Mouse (Mus musculus) hindbrain, embryonic 14.5 days (tissue): ENCODE results near the gene Dmtf1. TPM values are rescaled to one million over a fixed set of nuclear protein-coding genes. Genes with fewer than 3 reads are reported as not detected.

Source experiments
- ATAC-seq: fragments of 200-750 bp; cut with Nextera tagmentation; 2 replicates; pipeline ENCODE4 v1.8.0; 2017; ENCODE audit warnings: moderate number of reproducible peaks, mild to moderate bottlenecking, moderate TSS enrichment, moderate library complexity; ENCODE audit not compliant: low FRiP score
- DNase-seq: peaks from one replicate; pipeline ENCODE4 v3.0.0-alpha.2; 2015; ENCODE audit warnings: low spot score
- H3K27ac ChIP-seq: fragments of 300-500 bp; sonication (generic); 2 replicates; pipeline ENCODE4 v1.5.1; 2014; ENCODE audit warnings: mild to moderate bottlenecking, moderate library complexity
- H3K27me3 ChIP-seq: fragments of 300-500 bp; sonication (generic); 2 replicates; pipeline ENCODE4 v1.6.1; 2014; ENCODE audit warnings: mild to moderate bottlenecking, low read length, mixed read lengths; ENCODE audit not compliant: control insufficient read depth, insufficient read depth
- H3K36me3 ChIP-seq: fragments of 300-500 bp; sonication (generic); replicated peaks from 2 replicates; pipeline ENCODE4 v1.6.1; 2014; ENCODE audit not compliant: control insufficient read depth, insufficient read depth
- H3K4me1 ChIP-seq: fragments of 300-500 bp; sonication (generic); replicated peaks from 2 replicates; pipeline ENCODE4 v1.6.1; 2014; ENCODE audit warnings: antibody characterized with exemption, low read length, mixed read lengths; ENCODE audit not compliant: control insufficient read depth, insufficient read depth
- H3K4me2 ChIP-seq: fragments of 300-500 bp; sonication (generic); replicated peaks from 2 replicates; pipeline ENCODE4 v1.6.1; 2014; ENCODE audit warnings: mild to moderate bottlenecking, moderate library complexity
- H3K4me3 ChIP-seq: fragments of 300-500 bp; sonication (generic); replicated peaks from 2 replicates; pipeline ENCODE4 v1.5.1; 2014; ENCODE audit warnings: mild to moderate bottlenecking, low read length
- H3K9ac ChIP-seq: fragments of 300-500 bp; sonication (generic); 2 replicates; pipeline ENCODE4 v1.6.1; 2014
- H3K9me3 ChIP-seq: fragments of 300-500 bp; sonication (generic); 2 replicates; pipeline ENCODE4 v1.6.1; 2016; ENCODE audit warnings: low read length; ENCODE audit not compliant: control insufficient read depth
- WGBS: fragments of 180-500 bp; shearing (Covaris S2); extraction: QIAGEN DNeasy Blood & Tissue Kit; methylation state at CpG from one replicate; pipeline ENCODE4 v1.1.7; 2014; 5-methylcytosine and 5-hydroxymethylcytosine counted together
- polyA plus RNA-seq: library from polyadenylated mRNA; unstranded; fragments of >200 nt; fragmentation: Nextera tagmentation; extraction: Ambion mirVana; gene quantifications from 2 replicates; pipeline ENCODE4 v1.2.1, GENCODE M21; 2014

The Dmtf1 gene
- polyA plus RNA-seq, 1 experiment from 2014 or later, result 65.3 TPM

- H3K9me3 ChIP-seq, result peaks cover 7% of the 10 kb centered on the region
- H3K9ac ChIP-seq, result peak within 1 kb of the TSS; percentile 62
- H3K4me3 ChIP-seq, result peak within 1 kb of the TSS; percentile 81
- no peak within 1 kb of the TSS for H3K27ac ChIP-seq
- DNase-seq, result peak; percentile 82
- no peaks in the 10 kb centered on the region for H3K36me3 ChIP-seq
- H3K4me2 ChIP-seq, result peak within 1 kb of the TSS; percentile 91
- H3K27me3 ChIP-seq, result peaks cover 7% of the 10 kb centered on the region; the same call in 1 of the 2 replicates
- H3K4me1 ChIP-seq, result no peaks in the 10 kb centered on the region; the same call in 1 of the 2 replicates
- WGBS, result under 1% methylated on average over 59 of the region's 59 CpGs
- ATAC-seq, result peak; percentile 97
Observed at GRCm38 (mm10) chr5:9100207-9100848, 61.2 kb downstream of the Dmtf1 start, which contains the start of gene Tmem243. TSS of gene Tmem243 (plus strand) at chr5:9100668.

DNA sequence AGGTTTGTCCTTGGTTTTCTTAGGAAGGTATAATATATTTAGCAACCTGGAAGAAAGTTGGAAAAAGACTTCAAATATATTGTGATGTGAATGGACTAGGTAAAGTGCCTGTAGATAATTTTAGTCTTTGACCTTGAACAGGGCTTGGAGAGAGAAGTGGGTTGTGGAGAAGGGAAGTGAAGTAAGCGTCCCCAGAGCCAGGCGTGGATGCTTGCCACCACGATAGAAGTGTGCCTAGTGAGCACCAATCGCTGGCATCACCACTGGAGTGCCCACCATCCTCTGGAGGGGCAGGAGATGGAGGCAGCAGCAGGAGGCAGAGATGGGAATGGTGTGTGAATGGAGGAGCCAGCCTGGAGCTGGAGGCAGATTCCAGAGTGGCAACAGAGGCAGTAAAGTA lies 68.1 kb downstream of the Dmtf1 start:
- DNase-seq (no peak), ATAC-seq (no peak)
- no peaks in the 10 kb centered on the region for H3K27me3 ChIP-seq
- H3K9ac ChIP-seq, result no peak overlapping the region
- no peak overlapping the region for H3K4me2 ChIP-seq
- no peaks in the 10 kb centered on the region for H3K4me1 ChIP-seq
- H3K36me3 ChIP-seq, result no peaks in the 10 kb centered on the region
- WGBS, result 83% methylated on average over 4 of the region's 4 CpGs
- H3K27ac ChIP-seq, result no peak overlapping the region
- no peak overlapping the region for H3K4me3 ChIP-seq
- peaks cover 7% of the 10 kb centered on the region for H3K9me3 ChIP-seq

- DNase-seq (no peak), ATAC-seq (no peak)
- Histone ChIP-seq H3K36me3 (no peaks in the 10 kb centered on the region), H3K4me2 (no peak overlapping the region), H3K9me3 (peaks cover 7% of the 10 kb centered on the region), H3K27ac (no peak overlapping the region), H3K4me1 (no peaks in the 10 kb centered on the region), H3K27me3 (no peaks in the 10 kb centered on the region), H3K9ac (no peak overlapping the region), H3K4me3 (no peak overlapping the region)
- 94% methylated on average over 1 of the region's 1 CpGs for WGBS
Observed at GRCm38 (mm10) chr5:9092716-9093115, 68.9 kb downstream of the Dmtf1 start.

DNA sequence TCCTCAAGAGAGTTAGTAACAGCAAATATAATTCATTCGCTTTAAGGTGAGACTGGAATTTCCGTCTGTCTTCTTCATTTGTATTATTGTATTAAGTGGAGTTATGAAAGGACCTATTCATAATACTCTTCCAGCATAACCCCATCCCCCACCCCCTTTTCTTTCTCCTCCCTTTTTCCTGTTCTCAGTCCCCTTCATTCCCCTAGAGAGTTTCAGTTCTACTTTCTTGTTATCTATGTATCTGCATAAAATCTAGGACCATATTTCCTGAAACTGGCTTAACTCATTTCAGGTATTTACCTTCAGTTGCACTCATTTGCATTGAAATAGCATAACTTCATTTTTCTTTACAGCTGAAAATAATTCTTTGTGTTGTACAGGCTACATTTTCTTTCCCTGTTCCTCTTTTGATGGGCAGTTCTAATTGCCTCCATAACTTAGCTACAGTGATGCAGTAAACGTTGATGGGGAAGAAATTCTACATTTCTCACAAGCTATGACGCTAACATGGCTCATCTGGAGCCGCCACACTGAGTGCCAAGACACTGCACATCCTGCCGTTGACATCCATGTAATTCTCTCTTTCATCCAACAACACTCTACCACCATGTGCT lies 71.0 kb downstream of the Dmtf1 start:
- no peak for ATAC-seq
- H3K4me3 ChIP-seq, result no peak overlapping the region
- 86% methylated on average over 6 of the region's 6 CpGs for WGBS
- no peak for DNase-seq
- no peaks in the 10 kb centered on the region for H3K36me3 ChIP-seq
- H3K9me3 ChIP-seq, result no peaks in the 10 kb centered on the region
- H3K27me3 ChIP-seq, result no peaks in the 10 kb centered on the region
- H3K4me2 ChIP-seq, result no peak overlapping the region
- no peak overlapping the region for H3K27ac ChIP-seq
- H3K9ac ChIP-seq, result no peak overlapping the region
- no peaks in the 10 kb centered on the region for H3K4me1 ChIP-seq

GRCm38 (mm10) chr5:9086924-9087719 lies 74.5 kb downstream of the Dmtf1 start:
- H3K4me1 ChIP-seq, result no peaks in the 10 kb centered on the region
- WGBS, result 80% methylated on average over 3 of the region's 3 CpGs
- no peak overlapping the region for H3K9ac ChIP-seq
- DNase-seq (no peak), ATAC-seq (no peak)
- H3K27ac ChIP-seq, result no peak overlapping the region
- H3K9me3 ChIP-seq, result no peaks in the 10 kb centered on the region
- H3K27me3 ChIP-seq, result no peaks in the 10 kb centered on the region
- H3K4me2 ChIP-seq, result no peak overlapping the region
- H3K36me3 ChIP-seq, result no peaks in the 10 kb centered on the region
- no peak overlapping the region for H3K4me3 ChIP-seq

DNA sequence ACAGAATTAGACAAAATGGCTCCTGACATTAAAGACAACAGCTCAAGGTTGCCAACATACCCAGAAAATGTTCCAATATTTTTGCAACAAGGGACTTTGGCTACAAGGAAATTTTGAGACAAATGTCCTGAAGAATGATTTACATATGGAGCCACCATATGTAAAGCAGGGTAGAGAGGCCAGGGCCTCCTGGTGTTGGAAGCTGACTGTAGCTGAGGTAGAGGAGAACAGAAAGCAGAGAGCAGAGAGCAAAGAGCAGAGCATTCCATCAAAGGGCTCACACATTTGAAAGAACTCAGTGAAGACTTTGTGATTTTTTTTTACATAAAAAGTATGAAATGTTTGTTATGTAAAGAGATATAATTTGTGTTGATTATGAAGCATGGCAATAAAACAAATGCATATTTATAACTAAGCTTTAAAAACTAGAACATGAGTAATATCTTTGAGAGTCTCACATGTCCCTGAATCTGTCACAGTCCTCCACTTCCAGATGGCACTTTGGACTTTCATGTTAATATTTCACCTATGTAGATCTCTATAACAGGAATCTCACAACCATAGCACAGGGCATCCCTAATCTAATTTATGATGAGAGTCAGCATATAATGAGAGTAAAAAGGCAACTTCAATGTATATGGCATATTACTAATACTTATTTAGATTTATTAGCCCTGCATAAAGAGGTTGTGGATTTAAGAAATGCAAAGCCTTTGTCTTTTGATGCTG lies 81.6 kb downstream of the Dmtf1 start:
- DNase-seq (no peak), ATAC-seq (no peak)
- Histone ChIP-seq H3K4me1 (no peaks in the 10 kb centered on the region), H3K9ac (no peak overlapping the region), H3K4me2 (no peak overlapping the region), H3K27ac (no peak overlapping the region), H3K4me3 (no peak overlapping the region), H3K27me3 (no peaks in the 10 kb centered on the region), H3K9me3 (peaks cover 4% of the 10 kb centered on the region; the same call in 1 of the 2 replicates), H3K36me3 (no peaks in the 10 kb centered on the region)

GRCm38 (mm10) chr5:9073177-9073854 lies 88.3 kb downstream of the Dmtf1 start:
- Histone ChIP-seq H3K4me1 (no peaks in the 10 kb centered on the region), H3K4me2 (no peak overlapping the region), H3K4me3 (no peak overlapping the region), H3K9ac (no peak overlapping the region), H3K9me3 (no peaks in the 10 kb centered on the region), H3K27ac (no peak overlapping the region), H3K36me3 (no peaks in the 10 kb centered on the region), H3K27me3 (no peaks in the 10 kb centered on the region)
- DNase-seq, result peak; percentile 58
- 37% methylated on average over 5 of the region's 5 CpGs for WGBS
- ATAC-seq, result peak; percentile 69

- Histone ChIP-seq H3K9ac (no peak overlapping the region), H3K9me3 (no peaks in the 10 kb centered on the region), H3K4me1 (no peaks in the 10 kb centered on the region), H3K27ac (no peak overlapping the region), H3K27me3 (no peaks in the 10 kb centered on the region), H3K4me2 (no peak overlapping the region), H3K36me3 (no peaks in the 10 kb centered on the region), H3K4me3 (no peak overlapping the region)
- 94% methylated on average over 3 of the region's 3 CpGs for WGBS
- ATAC-seq, result no peak
- no peak for DNase-seq
Observed at GRCm38 (mm10) chr5:9071360-9071759, 90.2 kb downstream of the Dmtf1 start.
